Mouse (Mus musculus): ENCODE measurements at regions not wholly inside any gene's neighbourhood (a gene's known extent, or its start where the extent isn't known, plus 50 kb on each side); places are given as distances from the start of the nearest gene placed in this dataset.

GRCm38 (mm10) chr16:97258821-97259220 is 88.3 kb upstream of the Dscam start:
- no peak overlapping the region for H3K4me3 ChIP-seq (ENCODE audit: control insufficient read depth in 1 of 2, insufficient read depth in 1 of 2, low read depth in 1 of 2, low read length in 2 of 2)
- H3K4me1 ChIP-seq (ENCODE audit: control insufficient read depth in 2 of 2, insufficient read depth in 2 of 2, low read length in 2 of 2) = no peaks in the 10 kb centered on the region
- no peaks in the 10 kb centered on the region for H3K36me3 ChIP-seq (ENCODE audit: control insufficient read depth, insufficient read depth, low read length)
- no peaks in the 10 kb centered on the region for H3K9me3 ChIP-seq (ENCODE audit: control insufficient read depth, low read length)
- H3K4me2 ChIP-seq (ENCODE audit: low read length) = no peak overlapping the region
- H3K27ac ChIP-seq (replicated peaks in 1 of 2; ENCODE audit: control insufficient read depth in 1 of 2, insufficient read depth in 1 of 2, low read depth in 2 of 2, low read length in 2 of 2) = no peak overlapping the region
- no peak for ATAC-seq (ENCODE audit: insufficient number of reproducible peaks, insufficient read depth, low FRiP score, low read depth)
- H3K27me3 ChIP-seq (ENCODE audit: control insufficient read depth, insufficient read depth, low read length) = no peaks in the 10 kb centered on the region
- H3K9ac ChIP-seq (ENCODE audit: low read length) = no peak overlapping the region
- 76% methylated on average over 6 of the region's 6 CpGs for WGBS

- Histone ChIP-seq H3K9ac (ENCODE audit: low read length) (no peak overlapping the region), H3K27ac (replicated peaks in 1 of 2; ENCODE audit: control insufficient read depth in 1 of 2, insufficient read depth in 1 of 2, low read depth in 2 of 2, low read length in 2 of 2) (no peak overlapping the region), H3K27me3 (ENCODE audit: control insufficient read depth, insufficient read depth, low read length) (no peaks in the 10 kb centered on the region), H3K4me2 (ENCODE audit: low read length) (no peak overlapping the region), H3K4me3 (ENCODE audit: control insufficient read depth in 1 of 2, insufficient read depth in 1 of 2, low read depth in 1 of 2, low read length in 2 of 2) (no peak overlapping the region), H3K4me1 (ENCODE audit: control insufficient read depth in 2 of 2, insufficient read depth in 2 of 2, low read length in 2 of 2) (no peaks in the 10 kb centered on the region), H3K36me3 (ENCODE audit: control insufficient read depth, insufficient read depth, low read length) (no peaks in the 10 kb centered on the region), H3K9me3 (ENCODE audit: control insufficient read depth, low read length) (no peaks in the 10 kb centered on the region)
- no peak for ATAC-seq (ENCODE audit: insufficient number of reproducible peaks, insufficient read depth, low FRiP score, low read depth)
- whole genome bisulfite sequencing = 11% methylated on average over 6 of the region's 6 CpGs
Measured at GRCm38 (mm10) chr16:97263451-97263850, 92.9 kb upstream of the Dscam start.

GRCm38 (mm10) chr16:97270417-97271133 is 86.0 kb upstream of the Bace2 start:
- 84% methylated on average over 7 of the region's 7 CpGs for WGBS
- Histone ChIP-seq H3K9ac (ENCODE audit: low read length) (no peak overlapping the region), H3K4me1 (ENCODE audit: control insufficient read depth in 2 of 2, insufficient read depth in 2 of 2, low read length in 2 of 2) (no peaks in the 10 kb centered on the region), H3K36me3 (ENCODE audit: control insufficient read depth, insufficient read depth, low read length) (no peaks in the 10 kb centered on the region), H3K27ac (replicated peaks in 1 of 2; ENCODE audit: control insufficient read depth in 1 of 2, insufficient read depth in 1 of 2, low read depth in 2 of 2, low read length in 2 of 2) (no peak overlapping the region), H3K4me2 (ENCODE audit: low read length) (no peak overlapping the region), H3K4me3 (ENCODE audit: control insufficient read depth in 1 of 2, insufficient read depth in 1 of 2, low read depth in 1 of 2, low read length in 2 of 2) (no peak overlapping the region), H3K9me3 (ENCODE audit: control insufficient read depth, low read length) (no peaks in the 10 kb centered on the region), H3K27me3 (ENCODE audit: control insufficient read depth, insufficient read depth, low read length) (no peaks in the 10 kb centered on the region)
- no peak for ATAC-seq (ENCODE audit: insufficient number of reproducible peaks, insufficient read depth, low FRiP score, low read depth)

GRCm38 (mm10) chr16:97271264-97271663 is 85.3 kb upstream of the Bace2 start:
- Histone ChIP-seq H3K4me2 (ENCODE audit: low read length) (no peak overlapping the region), H3K27ac (replicated peaks in 1 of 2; ENCODE audit: control insufficient read depth in 1 of 2, insufficient read depth in 1 of 2, low read depth in 2 of 2, low read length in 2 of 2) (no peak overlapping the region), H3K4me1 (ENCODE audit: control insufficient read depth in 2 of 2, insufficient read depth in 2 of 2, low read length in 2 of 2) (no peaks in the 10 kb centered on the region), H3K9me3 (ENCODE audit: control insufficient read depth, low read length) (no peaks in the 10 kb centered on the region), H3K9ac (ENCODE audit: low read length) (no peak overlapping the region), H3K4me3 (ENCODE audit: control insufficient read depth in 1 of 2, insufficient read depth in 1 of 2, low read depth in 1 of 2, low read length in 2 of 2) (no peak overlapping the region), H3K27me3 (ENCODE audit: control insufficient read depth, insufficient read depth, low read length) (no peaks in the 10 kb centered on the region), H3K36me3 (ENCODE audit: control insufficient read depth, insufficient read depth, low read length) (no peaks in the 10 kb centered on the region)
- WGBS = 91% methylated on average over 8 of the region's 8 CpGs
- no peak for ATAC-seq (ENCODE audit: insufficient number of reproducible peaks, insufficient read depth, low FRiP score, low read depth)

- peak overlapping the region; percentile 27; the same call in 1 of the 2 replicates for H3K9ac ChIP-seq (ENCODE audit: low read length)
- ATAC-seq (ENCODE audit: insufficient number of reproducible peaks, insufficient read depth, low FRiP score, low read depth) = peak; percentile 61
- H3K27me3 ChIP-seq (ENCODE audit: control insufficient read depth, insufficient read depth, low read length) = no peaks in the 10 kb centered on the region
- WGBS = 10% methylated on average over 12 of the region's 12 CpGs
- no peak overlapping the region for H3K27ac ChIP-seq (replicated peaks in 1 of 2; ENCODE audit: control insufficient read depth in 1 of 2, insufficient read depth in 1 of 2, low read depth in 2 of 2, low read length in 2 of 2)
- no peaks in the 10 kb centered on the region for H3K9me3 ChIP-seq (ENCODE audit: control insufficient read depth, low read length)
- H3K4me2 ChIP-seq (ENCODE audit: low read length) = peak overlapping the region; percentile 53
- no peaks in the 10 kb centered on the region for H3K36me3 ChIP-seq (ENCODE audit: control insufficient read depth, insufficient read depth, low read length)
- no peaks in the 10 kb centered on the region for H3K4me1 ChIP-seq (ENCODE audit: control insufficient read depth in 2 of 2, insufficient read depth in 2 of 2, low read length in 2 of 2)
- no peak overlapping the region for H3K4me3 ChIP-seq (ENCODE audit: control insufficient read depth in 1 of 2, insufficient read depth in 1 of 2, low read depth in 1 of 2, low read length in 2 of 2)
Measured at GRCm38 (mm10) chr16:97272035-97272631, 84.4 kb upstream of the Bace2 start.

GRCm38 (mm10) chr16:97278913-97279312 is 77.6 kb upstream of the Bace2 start:
- no peak overlapping the region for H3K27ac ChIP-seq (replicated peaks in 1 of 2; ENCODE audit: control insufficient read depth in 1 of 2, insufficient read depth in 1 of 2, low read depth in 2 of 2, low read length in 2 of 2)
- no peaks in the 10 kb centered on the region for H3K27me3 ChIP-seq (ENCODE audit: control insufficient read depth, insufficient read depth, low read length)
- no peak overlapping the region for H3K4me2 ChIP-seq (ENCODE audit: low read length)
- H3K4me1 ChIP-seq (ENCODE audit: control insufficient read depth in 2 of 2, insufficient read depth in 2 of 2, low read length in 2 of 2) = no peaks in the 10 kb centered on the region
- no peak overlapping the region for H3K9ac ChIP-seq (ENCODE audit: low read length)
- no peaks in the 10 kb centered on the region for H3K9me3 ChIP-seq (ENCODE audit: control insufficient read depth, low read length)
- 69% methylated on average over 1 of the region's 1 CpGs for WGBS
- no peak for ATAC-seq (ENCODE audit: insufficient number of reproducible peaks, insufficient read depth, low FRiP score, low read depth)
- no peaks in the 10 kb centered on the region for H3K36me3 ChIP-seq (ENCODE audit: control insufficient read depth, insufficient read depth, low read length)
- no peak overlapping the region for H3K4me3 ChIP-seq (ENCODE audit: control insufficient read depth in 1 of 2, insufficient read depth in 1 of 2, low read depth in 1 of 2, low read length in 2 of 2)

- Histone ChIP-seq H3K9ac (ENCODE audit: low read length) (no peak overlapping the region), H3K4me2 (ENCODE audit: low read length) (no peak overlapping the region), H3K4me3 (ENCODE audit: control insufficient read depth in 1 of 2, insufficient read depth in 1 of 2, low read depth in 1 of 2, low read length in 2 of 2) (no peak overlapping the region), H3K27me3 (ENCODE audit: control insufficient read depth, insufficient read depth, low read length) (no peaks in the 10 kb centered on the region), H3K9me3 (ENCODE audit: control insufficient read depth, low read length) (no peaks in the 10 kb centered on the region), H3K27ac (replicated peaks in 1 of 2; ENCODE audit: control insufficient read depth in 1 of 2, insufficient read depth in 1 of 2, low read depth in 2 of 2, low read length in 2 of 2) (no peak overlapping the region), H3K36me3 (ENCODE audit: control insufficient read depth, insufficient read depth, low read length) (no peaks in the 10 kb centered on the region), H3K4me1 (ENCODE audit: control insufficient read depth in 2 of 2, insufficient read depth in 2 of 2, low read length in 2 of 2) (no peaks in the 10 kb centered on the region)
- WGBS = 81% methylated on average over 7 of the region's 7 CpGs
- no peak for ATAC-seq (ENCODE audit: insufficient number of reproducible peaks, insufficient read depth, low FRiP score, low read depth)
Measured at GRCm38 (mm10) chr16:97281615-97282110, 74.9 kb upstream of the Bace2 start.
